Mouse (Mus musculus) embryo, embryonic 11.5 days (tissue): ENCODE results near the gene Pkn2.

Source experiments
- DNase-seq: peaks from one replicate; pipeline ENCODE4 v3.0.0-alpha.2; 2012; ENCODE audit warnings: low read depth, low spot score

Gene Pkn2

GRCm38 (mm10) chr3:142881872-142882623 lies at the start of gene Pkn2:
Gene Pkn2, minus strand, starts transcription at chr3:142882004.
- peak; percentile 97 for DNase-seq

- no peak for DNase-seq
Observed at GRCm38 (mm10) chr3:142929906-142930305, 48.1 kb upstream of the Pkn2 start.

GRCm38 (mm10) chr3:142927311-142927710 lies 45.5 kb upstream of the Pkn2 start:
- DNase-seq, result no peak

GRCm38 (mm10) chr3:142924831-142925348 lies 43.1 kb upstream of the Pkn2 start:
- DNase-seq, result no peak

GRCm38 (mm10) chr3:142919070-142919469 lies 37.3 kb upstream of the Pkn2 start:
- no peak for DNase-seq

- DNase-seq, result no peak
Observed at GRCm38 (mm10) chr3:142917760-142918439, 36.1 kb upstream of the Pkn2 start.

GRCm38 (mm10) chr3:142917171-142917570 lies 35.4 kb upstream of the Pkn2 start:
- DNase-seq, result no peak

GRCm38 (mm10) chr3:142913295-142913694 lies 31.5 kb upstream of the Pkn2 start:
- no peak for DNase-seq

- DNase-seq, result no peak
Observed at GRCm38 (mm10) chr3:142899683-142900082, 17.9 kb upstream of the Pkn2 start.

GRCm38 (mm10) chr3:142898949-142899396 lies 17.2 kb upstream of the Pkn2 start:
- no peak for DNase-seq

- DNase-seq, result no peak
Observed at GRCm38 (mm10) chr3:142890442-142890841, 8.6 kb upstream of the Pkn2 start.

GRCm38 (mm10) chr3:142886963-142887362 lies 5.2 kb upstream of the Pkn2 start:
- DNase-seq, result no peak

GRCm38 (mm10) chr3:142884594-142884993 lies 2.8 kb upstream of the Pkn2 start:
- DNase-seq, result no peak

- DNase-seq, result no peak
Observed at GRCm38 (mm10) chr3:142881589-142881871, 274 bp downstream of the Pkn2 start.

- DNase-seq, result peak; percentile 56
Observed at GRCm38 (mm10) chr3:142880790-142881588, 815 bp downstream of the Pkn2 start.

GRCm38 (mm10) chr3:142863236-142863635 lies 18.6 kb downstream of the Pkn2 start:
- DNase-seq, result no peak

- no peak for DNase-seq
Observed at GRCm38 (mm10) chr3:142856832-142857231, 25.0 kb downstream of the Pkn2 start.

- DNase-seq, result no peak
Observed at GRCm38 (mm10) chr3:142855961-142856472, 25.8 kb downstream of the Pkn2 start.

- no peak for DNase-seq
Observed at GRCm38 (mm10) chr3:142852911-142853310, 28.9 kb downstream of the Pkn2 start.

- DNase-seq, result no peak
Observed at GRCm38 (mm10) chr3:142851631-142852030, 30.2 kb downstream of the Pkn2 start.

- DNase-seq, result no peak
Observed at GRCm38 (mm10) chr3:142839961-142840360, 41.8 kb downstream of the Pkn2 start.

GRCm38 (mm10) chr3:142834761-142835160 lies 47.0 kb downstream of the Pkn2 start:
- DNase-seq, result no peak
